Mouse (Mus musculus) A20 (cell line): ENCODE data around the gene Lgsn.

Source experiments
- DNase-seq: peaks from one replicate; pipeline ENCODE4 v3.0.0-alpha.2; 2011; ENCODE audit warnings: low read depth, low spot score

Gene Lgsn

GRCm38 (mm10) chr1:31176101-31176500, at the start of gene Lgsn:
Gene Lgsn (plus strand): TSS chr1:31176401.
- no peak for DNase-seq

DNA sequence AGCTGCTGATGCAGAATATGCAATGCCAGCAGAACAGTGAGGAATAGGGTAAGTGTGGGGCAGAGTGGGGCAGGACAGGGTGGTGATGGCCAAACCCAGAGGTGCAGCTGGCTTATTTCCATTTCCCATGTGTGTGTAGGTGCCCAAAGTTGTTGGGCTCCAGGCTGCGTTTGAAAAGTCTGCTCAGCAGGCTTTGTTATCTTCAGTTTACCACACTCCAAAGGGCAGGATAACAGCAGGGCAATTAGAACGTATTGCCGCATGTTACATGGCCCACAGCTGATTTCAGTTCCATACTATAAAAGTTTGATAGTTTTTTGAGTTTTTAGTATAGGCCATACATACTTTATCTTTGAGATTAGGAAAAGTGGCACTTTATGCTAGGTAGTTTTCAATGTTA, 37.8 kb upstream of the Lgsn start:
- no peak for DNase-seq

GRCm38 (mm10) chr1:31142288-31143094, 33.7 kb upstream of the Lgsn start:
- DNase-seq, result no peak

- no peak for DNase-seq
These were observed 32.6 kb upstream of the Lgsn start for GRCm38 (mm10) chr1:31143571-31143970.

DNA sequence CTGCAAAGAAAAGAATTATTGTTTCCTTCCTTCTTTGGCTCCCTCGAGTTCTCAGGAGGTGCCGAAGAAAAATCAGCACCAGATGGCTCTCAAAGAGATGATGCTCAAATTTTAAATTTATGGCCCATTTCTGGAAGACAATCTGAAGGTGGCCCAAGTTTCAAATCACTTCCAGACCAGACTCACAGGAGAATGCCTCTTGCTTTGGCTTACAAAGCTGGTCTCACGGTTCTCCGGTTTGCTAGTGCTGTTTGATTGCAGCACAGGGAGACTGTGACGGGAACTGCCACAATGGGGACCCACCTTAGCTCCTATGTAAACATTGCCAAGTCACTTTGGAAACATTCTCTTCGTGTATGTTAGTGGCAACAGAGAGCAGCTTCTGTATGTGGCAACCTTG, 26.5 kb upstream of the Lgsn start:
- no peak for DNase-seq

DNA sequence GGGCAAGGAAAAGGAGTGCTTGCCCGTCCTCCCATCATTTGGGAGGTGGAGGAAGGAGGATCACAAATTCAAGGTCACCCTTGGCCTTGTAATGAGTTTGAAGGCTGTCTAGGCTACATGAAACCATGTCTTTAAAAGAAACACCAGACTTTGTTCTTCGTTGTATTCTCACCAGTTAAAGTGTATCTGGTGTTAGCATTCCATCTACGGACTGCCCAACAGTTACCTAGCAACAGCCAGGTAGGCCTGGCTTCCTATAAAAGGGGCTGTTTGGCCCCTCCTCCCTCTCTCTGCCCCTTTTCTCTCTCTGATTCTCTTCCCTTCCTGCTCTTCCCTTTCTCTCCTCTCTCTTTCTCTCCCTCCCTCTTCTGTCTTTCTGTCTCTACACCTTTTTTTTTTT, 25.7 kb upstream of the Lgsn start:
- DNase-seq, result no peak

DNA sequence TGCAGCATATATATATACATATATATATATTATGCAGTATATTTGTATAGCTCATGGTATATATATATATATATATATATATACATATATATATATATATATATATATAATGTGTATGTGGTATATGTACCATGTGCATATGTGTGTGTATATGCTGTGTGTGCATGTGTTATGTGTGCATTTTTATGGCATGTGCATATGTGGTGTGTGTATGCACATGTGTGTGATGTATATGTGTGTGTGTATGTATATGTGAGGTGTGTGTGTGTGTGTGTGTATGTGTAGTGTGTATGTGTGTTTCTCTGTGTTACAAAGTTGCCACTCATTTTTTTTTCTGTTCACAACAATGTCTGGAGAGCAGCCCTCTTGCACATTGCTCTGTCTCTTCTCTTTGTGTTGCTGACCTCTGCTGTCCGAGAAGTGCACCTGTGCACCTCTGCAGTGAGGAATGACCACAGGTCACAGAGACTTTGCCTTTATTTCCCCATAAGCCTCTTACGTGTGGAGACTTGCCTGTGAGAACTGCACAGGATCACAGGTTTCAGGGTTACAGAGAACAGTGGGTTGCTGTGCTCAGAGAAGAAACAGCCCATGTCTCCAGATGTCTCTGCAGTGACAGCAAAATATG, 23.3 kb upstream of the Lgsn start:
- peak; percentile 4 for DNase-seq

DNA sequence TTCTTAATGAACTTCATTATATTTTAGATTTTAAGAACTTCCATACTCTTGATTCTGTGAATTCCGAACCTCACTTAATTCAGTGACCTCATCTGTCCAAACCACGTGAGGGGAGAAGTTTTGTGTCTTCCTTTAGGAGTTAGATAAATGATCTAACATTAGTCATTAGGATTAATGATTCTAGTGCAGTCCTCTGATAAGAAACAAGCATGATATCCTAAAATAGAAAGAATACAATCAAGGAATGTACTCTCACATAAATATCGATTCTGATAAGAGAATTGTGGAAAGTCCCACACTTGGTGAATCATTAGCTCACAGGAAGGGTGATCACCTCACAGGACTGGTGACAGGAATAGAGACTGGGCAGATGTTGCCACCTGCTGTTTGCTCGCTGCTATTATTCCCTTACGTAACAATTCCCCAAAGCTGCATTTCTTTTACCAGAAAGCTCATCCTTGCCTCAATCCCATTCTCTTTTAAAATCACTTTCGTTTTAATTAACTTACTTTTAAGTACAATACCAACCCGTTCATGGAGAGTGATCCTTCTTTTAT, 22.3 kb upstream of the Lgsn start:
- peak; percentile 50 for DNase-seq

- DNase-seq, result no peak
These were observed 20.0 kb upstream of the Lgsn start for GRCm38 (mm10) chr1:31156185-31156584.

GRCm38 (mm10) chr1:31156884-31157283, 19.3 kb upstream of the Lgsn start:
- DNase-seq, result no peak

- no peak for DNase-seq
These were observed 11.5 kb upstream of the Lgsn start for GRCm38 (mm10) chr1:31164527-31165189.

GRCm38 (mm10) chr1:31165326-31166121, 10.7 kb upstream of the Lgsn start:
- DNase-seq, result no peak

- DNase-seq, result no peak
These were observed 800 bp upstream of the Lgsn start for GRCm38 (mm10) chr1:31175401-31175800.

DNA sequence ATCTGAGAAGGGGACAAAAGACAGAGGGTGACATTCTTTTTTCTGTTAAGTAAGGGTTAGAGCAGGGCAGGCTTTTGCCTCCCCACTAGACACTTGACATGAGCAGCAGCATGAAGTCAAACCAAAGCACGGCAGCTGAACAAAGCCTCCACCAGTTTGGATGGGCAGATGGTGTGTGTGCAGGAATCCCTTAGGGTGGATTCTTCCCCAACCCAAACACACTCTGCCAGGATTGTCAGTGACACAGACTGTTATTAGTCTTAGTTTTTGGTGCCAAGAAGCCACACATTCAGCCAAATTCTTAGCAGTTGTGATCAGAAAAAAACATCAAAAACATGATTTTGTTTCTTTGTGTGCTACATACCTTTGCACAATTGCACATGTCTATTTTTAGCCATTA, 2.1 kb downstream of the Lgsn start:
- no peak for DNase-seq

DNA sequence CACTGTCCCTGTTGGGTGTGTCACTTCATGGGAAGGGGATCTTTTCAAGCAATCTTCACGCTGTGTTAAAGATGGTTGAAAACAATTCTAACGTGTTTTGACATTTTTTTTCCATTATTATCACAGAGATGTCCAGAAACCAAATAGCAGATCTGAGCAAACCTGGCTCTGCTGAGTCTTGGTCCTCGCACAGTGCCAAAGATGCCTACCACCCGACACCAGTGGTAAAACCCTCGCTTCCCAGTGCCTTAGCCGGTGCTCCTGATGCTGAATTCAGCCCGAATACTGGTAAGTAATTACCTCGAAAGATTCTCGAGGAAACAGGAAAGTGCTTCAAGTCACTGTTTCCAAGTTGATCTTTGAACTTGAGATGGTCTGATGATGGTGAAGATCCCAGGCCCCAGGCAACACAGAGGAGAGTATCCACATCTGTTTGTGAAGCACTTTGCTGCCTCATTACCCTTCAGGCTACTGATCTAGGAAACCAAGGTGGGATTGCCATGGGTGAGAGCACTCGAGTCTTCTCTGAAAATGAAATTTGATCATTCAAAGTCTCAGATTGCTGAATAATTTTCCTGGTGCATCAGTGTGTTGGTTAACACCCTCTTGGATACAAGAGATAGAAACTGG, 14.2 kb downstream of the Lgsn start:
- no peak for DNase-seq

DNA sequence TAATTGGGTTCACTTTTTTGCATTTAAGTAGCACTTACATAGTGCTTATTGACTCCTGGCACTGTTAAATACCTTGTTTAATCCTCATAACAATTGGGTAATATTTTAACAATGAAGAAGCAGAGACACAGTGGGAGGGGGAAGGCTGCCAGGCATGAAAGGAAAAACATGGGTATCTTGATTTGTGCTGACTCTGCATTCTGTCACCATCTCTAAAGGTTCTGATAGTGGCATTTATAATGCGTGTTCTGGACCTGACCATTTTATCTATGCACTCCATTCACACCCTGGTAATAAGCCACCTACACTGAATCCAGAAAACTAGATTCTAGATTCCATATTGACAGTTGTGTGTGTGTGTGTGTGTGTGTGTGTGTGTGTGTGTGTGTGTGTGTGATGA, 19.4 kb downstream of the Lgsn start:
- DNase-seq, result no peak

GRCm38 (mm10) chr1:31196959-31197358, 20.8 kb downstream of the Lgsn start:
- no peak for DNase-seq

DNA sequence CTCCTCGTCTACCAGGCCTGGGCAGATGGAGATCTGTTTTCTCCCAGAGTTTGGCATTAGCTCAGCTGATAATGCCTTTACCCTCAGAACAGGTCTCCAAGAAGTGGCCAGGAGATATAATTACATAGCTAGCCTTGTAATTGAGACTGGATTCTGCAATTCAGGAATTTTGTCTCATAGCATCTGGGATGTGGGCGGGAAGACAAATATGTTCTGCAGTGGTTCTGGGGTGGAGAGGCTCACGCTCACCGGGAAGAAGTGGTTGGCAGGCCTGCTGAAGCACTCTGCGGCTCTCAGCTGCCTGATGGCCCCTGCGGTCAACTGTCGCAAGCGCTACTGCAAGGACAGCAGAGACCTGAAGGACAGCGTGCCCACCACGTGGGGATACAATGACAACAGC, 27.6 kb downstream of the Lgsn start:
- no peak for DNase-seq

- no peak for DNase-seq
These were observed 29.1 kb downstream of the Lgsn start for GRCm38 (mm10) chr1:31205346-31205745.

- DNase-seq, result peak; percentile 77
These were observed 29.6 kb downstream of the Lgsn start for GRCm38 (mm10) chr1:31205770-31206169.

DNA sequence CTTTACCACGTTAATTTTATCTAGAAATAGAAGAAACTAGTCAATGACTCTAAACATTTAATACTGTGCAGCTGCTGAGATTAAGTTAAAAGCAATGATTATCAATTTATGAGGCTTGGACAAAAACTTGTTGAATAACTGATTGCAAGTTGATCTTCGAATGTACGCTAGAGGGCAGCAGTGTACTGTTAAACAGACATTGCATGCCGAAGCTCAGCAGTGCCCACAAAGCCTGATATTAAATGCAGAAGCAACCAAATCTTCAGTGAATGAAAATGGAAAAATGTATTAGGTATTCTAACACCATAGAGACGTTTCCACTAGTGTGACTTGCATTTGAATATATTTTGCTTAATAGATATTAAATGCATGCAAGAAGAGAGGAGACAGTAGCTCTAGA, 33.9 kb downstream of the Lgsn start:
- peak; percentile 62 for DNase-seq
